Mouse (Mus musculus) left cerebral cortex, adult 8-10 months (tissue): Measurements from ENCODE around the gene Ankrd44. TPM values are rescaled to one million over a fixed set of nuclear protein-coding genes. Genes with fewer than 3 reads are reported as not detected.

Experiments used
- DNase-seq, 2 experiments: peaks; one replicate each; pipeline ENCODE4 v3.0.0; 2022; ENCODE audit warnings: low spot score in 2 of 2
- total RNA-seq, 4 experiments: library from RNA; stranded (reverse); gene quantifications; 2 replicates each; pipeline ENCODE4 v1.2.4; 2022

The Ankrd44 gene
- total RNA-seq, 4 experiments from 2014 or later = 19.2 to 26.4 (median 23.9) TPM

DNA sequence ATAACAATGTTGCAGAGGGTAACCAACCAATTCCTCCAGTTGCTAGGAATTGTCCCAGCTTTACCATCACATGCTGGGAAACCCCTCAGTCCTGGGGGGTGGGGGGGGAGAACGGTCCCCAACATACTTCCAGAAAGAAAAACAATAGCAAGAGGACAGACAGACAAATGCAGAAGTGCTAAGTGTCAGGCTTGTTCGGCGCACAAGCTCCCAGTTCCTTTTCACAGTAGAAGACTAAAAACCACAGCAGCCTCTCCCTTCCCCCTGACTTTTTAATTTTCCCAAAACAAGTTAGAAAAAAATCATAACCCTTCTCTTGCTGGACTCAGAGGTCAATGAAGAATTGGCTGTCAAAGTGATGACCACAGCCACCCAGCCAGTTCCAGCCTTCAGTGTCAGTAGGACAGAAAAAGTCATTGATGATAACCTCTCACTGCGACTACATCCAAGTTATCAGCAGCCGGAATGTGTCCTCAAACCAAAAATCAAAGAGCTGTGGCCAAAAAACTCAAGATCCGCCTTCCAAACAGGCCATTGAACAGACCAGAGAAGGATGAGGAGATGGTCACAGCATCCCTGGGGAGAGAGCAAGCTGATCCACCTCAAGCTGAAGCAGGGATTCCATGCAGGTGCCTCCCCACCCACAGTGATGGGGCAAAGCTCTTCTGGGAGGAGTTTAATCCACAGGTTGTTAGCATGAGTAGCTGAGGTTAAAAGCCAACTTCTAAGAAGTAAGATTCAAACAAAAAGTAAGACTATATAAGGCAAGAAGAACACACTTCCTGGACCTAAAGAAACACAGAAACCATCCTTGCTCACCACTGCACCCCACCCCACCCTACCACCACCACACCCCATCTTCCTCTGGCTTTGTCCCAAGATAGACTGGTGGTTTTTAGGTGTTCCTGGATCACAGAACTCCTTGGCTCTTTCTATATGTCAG is 2.5 kb downstream of the Ankrd44 start:
- DNase-seq = no peak

DNA sequence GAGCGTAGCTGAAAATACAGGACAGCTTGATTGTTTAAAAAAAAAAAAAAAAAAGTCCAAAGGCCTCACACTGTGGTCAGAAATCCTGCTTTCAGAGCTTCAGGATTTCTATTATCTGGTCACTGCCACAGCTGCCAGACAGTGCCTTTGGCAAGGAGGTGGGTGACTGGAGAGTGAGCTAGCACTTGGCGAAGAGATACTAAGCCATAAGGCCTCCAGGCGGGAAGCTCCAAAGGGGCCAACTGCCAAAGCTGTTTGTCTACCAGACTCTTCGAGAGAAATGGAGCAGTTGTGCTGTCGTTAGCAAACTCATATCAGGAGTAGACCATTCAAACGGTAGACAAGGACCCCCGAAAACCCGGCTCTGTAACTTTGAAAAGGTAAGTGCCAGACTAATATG is 3.5 kb downstream of the Ankrd44 start:
- no peak for DNase-seq

DNA sequence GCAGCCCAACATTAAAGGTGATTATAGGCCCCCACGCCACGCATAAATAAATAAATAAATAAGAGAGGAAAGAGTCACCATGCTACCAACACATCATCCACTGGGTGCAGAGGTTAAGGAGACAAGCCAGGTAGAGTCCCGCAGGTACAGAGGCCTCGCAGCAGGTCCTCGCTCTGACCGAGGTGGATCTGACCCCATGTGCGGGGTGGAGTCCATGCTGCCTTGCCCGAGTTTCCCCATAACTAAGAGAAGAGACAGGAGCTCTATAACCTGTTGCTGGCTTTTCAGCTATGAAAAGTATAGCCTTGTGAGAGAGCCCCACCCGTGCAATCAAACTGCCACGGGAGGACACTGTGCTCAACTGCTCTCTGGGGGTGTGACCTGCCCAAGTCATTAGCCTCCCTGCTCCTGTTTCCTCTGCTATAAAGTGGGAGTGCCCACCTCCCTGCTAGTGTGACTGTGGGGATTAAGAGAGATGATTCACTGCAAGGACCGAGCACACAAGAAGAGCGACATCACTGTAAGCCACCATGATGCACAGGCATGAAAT is 4.1 kb downstream of the Ankrd44 start:
- no peak for DNase-seq

- DNase-seq = no peak
Observed at GRCm38 (mm10) chr1:54920132-54920531, 6.1 kb downstream of the Ankrd44 start.

DNA sequence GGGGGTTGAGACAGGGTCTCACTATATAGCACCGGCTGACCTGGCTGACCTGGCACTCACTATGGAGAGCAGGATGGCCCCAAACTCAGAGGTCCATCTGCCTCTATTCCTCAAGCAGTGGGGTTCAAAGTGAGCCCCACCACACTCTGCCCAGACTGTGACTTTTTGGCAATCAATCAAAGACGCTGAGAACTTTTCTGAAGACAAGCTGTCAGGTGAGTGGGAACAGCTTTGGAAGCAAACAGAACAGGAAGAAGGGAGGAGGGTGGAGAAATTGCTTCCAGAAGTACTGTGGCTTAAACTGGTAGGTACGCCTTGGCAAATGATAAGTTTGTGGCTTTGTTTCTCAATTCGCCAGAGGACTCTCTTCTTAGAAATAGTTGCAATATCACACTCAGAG is 9.7 kb downstream of the Ankrd44 start:
- no peak for DNase-seq

- DNase-seq = no peak
Observed at GRCm38 (mm10) chr1:54914387-54914786, 11.8 kb downstream of the Ankrd44 start.

GRCm38 (mm10) chr1:54913379-54913873 is 12.8 kb downstream of the Ankrd44 start:
- no peak for DNase-seq

DNA sequence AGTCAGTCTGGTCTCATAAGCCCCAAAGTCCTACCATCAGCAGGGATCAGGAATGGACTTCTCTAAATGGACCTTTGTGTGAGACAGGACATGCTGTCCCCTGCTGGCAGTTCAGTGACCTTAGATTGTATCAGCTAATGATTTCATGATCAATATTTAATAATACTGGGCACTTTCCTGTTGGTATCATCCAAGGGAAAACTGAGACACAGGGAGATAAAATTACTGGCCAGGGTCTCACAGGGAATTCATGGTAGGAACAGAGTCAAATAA is 13.2 kb downstream of the Ankrd44 start:
- DNase-seq = no peak

DNA sequence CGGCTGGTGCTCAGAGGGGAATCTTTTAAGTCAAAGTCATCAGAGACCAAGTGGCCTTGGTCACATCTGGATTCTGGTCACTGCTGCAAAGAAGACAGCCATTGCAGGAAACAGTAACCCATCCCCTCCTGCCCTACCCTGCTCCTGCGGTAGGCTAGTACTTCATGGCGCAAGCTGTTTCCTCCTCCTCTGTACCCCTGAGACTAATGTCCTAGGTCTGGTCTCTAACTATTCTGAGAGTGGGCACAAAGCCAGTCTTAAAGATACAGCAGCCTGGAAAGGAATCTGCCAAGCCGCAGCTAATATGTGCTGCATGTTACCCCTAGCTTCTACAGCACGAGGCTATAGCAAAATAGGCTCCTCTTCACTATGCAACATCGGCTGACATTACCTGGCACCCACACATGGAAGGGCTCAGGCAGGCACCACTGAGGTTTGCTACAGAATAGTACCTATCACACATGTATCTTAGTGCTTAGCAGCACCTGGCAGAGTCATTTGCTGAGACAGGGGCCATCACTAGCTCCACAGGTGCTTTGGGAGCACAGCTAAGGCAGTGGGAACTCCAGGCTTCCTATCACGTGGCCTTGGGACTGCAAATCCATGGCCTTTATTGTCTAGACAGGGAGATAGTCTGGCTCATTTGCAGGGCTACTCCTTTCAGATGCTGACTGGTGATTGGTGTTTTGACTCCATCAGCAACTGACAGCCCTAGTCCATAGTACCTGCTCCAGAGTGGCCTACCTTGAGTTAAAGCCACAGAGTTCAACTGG is 13.7 kb downstream of the Ankrd44 start:
- no peak for DNase-seq

DNA sequence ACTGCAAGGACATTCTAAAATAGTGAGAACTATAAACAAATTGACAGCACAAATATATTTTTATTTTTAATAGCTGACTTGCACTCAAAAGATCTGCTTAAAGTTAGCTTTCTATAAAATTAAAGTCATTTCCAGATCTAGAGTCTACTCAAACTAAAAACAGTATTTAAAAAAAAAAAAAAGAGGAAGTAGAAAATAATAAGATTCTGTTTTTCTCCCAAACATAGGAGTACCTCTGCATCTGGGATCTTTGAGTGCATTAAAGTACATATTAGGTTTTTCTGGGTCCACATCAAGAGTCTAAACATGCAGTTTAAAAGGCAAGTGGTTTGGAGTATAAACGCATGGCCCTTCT is 15.0 kb downstream of the Ankrd44 start:
- DNase-seq = no peak

GRCm38 (mm10) chr1:54910489-54911255 is 15.5 kb downstream of the Ankrd44 start:
- DNase-seq = no peak

DNA sequence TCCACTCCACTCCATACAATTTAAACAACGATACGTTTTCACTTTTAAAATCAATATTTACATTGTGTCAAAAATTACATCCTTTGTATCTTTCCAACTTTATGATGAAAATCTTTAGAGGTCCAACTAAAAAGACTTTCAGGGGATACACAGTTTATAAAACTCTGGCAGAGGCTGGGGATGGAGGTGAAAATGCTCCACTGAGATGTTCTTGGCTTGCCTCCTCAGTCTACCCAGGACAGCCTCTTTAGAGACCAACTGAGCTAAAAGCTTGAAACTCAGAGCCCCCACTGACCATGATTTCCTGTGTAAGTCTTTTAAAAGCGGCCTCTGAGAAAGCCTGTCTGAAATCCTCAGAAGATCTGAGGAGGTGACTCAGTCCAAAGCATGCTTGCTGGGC is 17.4 kb downstream of the Ankrd44 start:
- DNase-seq = no peak

DNA sequence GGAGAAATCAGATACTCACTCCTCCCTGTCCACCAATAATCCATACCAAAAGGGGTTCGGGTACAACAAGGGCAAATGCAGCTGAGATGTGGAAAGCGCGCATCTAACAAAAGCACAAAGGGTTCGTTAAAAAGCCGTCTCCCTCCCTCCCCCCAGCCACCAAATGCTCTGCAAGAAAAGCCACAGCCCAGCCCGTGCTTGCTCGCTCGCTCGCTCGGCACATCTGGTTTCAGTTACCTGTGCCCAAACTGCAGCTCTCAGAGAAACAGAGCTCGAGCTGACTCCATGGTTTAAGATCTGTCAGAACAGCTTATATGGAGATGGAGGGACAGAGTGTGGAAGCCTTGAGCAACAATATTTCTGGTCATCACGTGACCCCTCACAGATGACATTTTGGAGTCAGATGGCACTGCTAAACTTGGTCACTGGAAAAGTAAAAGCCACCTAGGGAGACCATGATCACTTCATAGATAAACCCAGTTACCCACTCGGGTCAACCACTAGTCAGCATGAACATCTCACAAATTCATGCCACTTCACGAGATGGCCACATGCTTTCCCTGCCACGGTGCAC is 19.0 kb downstream of the Ankrd44 start:
- no peak for DNase-seq

DNA sequence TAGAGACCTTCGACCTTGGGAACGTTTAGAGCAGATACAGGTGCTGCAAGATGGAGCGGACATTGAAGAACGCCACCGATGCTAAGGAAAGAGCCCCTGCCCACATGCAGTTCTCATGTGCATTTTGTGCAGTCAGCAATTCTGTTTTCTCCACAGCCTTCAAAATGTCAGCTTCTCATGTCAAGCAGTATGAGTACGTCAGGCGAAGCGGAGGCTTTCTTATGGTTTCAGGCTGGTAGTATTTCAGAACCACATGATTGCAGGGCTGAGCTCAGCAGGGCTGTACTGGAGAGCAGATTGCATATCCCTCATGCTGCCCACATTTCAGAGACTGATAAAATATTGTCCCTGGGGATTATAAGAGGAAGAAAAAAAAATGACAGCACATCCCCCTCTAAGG is 19.9 kb downstream of the Ankrd44 start:
- no peak for DNase-seq

- DNase-seq = no peak
Observed at GRCm38 (mm10) chr1:54905632-54906031, 20.6 kb downstream of the Ankrd44 start.

DNA sequence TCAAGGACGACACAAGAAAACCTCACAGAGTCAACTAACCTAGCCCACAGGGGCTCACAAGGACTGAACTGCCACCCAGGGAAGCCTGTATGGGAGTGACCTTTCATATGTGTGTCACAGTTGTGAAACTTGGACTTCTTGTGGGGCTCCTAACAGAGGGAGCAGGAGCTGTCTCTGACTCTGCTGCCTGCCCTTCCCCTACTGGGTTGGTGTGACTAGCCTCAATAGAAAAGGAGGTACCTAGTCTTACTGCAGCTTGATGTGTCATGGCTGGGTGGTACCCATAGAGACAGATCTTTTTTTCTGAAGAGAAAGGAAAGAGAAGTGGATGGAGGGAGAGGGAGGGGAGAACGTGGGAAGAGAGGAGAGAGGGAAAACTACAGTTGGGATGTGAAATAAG is 22.0 kb downstream of the Ankrd44 start:
- DNase-seq = no peak

DNA sequence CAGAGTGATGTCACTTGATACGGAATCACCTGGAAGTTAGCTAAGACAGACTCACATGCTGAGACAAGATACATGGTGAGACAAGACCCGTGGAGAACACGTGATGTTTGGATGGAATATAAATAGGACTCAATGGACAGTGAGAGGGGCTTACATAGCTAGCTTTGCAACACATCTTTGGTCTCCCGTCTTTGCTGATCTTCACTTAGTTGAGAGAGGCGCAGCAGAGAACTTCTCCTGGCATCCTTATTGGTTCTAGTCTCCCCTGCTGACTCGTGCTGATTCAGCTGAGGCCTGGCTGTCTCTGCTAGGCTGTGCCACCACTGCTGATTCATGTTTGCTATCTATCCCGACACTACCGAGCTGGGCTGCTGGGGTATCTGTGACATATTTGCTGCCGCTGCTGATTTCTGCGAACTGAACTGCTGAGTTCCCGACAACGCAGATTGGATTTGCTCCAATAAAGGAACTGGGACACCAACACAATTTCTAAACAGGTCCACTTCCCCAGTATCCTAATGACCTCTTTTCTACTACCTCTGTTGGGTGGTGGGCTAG is 23.4 kb downstream of the Ankrd44 start:
- no peak for DNase-seq

DNA sequence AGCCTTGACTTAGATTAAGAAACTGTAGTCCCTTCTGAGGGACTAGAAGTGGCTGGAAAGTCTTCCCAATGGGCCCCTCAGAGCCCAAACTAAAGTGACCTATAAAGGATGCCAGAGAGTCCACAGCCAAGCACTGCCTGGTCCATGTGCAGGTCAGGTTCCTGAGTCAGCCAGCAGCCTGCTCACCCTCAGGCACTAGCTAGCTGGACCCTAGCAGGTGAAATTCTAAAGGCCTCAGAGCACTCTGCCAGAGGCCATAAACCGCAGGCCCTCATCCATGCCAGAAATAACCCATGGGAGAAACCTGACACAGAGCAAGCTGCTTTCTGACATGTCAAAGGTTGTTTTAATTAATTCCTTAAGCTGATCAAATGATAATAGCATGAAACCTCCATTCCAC is 25.1 kb downstream of the Ankrd44 start:
- no peak for DNase-seq

DNA sequence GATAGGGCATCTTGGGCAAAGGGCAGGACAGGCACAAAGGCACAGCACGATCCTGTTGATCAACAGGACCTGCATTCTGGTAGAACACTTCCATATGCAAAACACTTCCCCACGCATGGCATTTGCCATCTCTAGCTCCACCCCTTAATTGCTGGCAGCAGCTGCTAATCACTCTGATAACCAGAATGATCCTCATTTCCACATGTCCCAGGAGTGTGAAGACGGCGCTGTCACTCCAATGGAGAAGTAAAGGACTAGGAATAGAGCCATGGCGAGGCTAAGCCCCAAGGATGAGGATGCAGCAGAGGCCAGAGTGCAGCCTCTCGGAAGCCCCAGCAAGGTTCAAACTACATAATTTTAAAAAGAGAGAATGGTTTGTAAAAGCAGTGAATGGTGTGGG is 26.9 kb downstream of the Ankrd44 start:
- DNase-seq = no peak

DNA sequence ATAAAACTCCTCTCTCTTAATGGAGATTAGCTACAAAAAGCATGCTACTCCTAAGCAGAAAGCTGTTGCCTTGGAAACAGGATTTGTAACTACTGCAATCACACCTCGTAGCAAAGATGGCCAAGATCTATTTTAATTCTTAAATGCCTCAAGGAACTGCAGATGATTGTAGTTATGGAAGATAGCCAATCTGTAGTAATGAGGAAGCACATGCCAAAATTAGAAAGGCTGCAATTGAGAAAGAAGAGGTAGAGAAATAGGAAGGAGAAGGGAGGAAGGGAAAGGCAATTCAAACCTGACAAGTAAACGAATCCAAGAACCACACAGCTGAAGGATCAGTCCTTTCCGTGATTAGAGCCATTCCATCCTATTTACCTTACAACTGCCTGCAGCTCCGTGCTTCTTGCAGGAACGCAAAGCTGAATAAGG is 27.5 kb downstream of the Ankrd44 start:
- DNase-seq = peak in 1 of 2 experiments; percentile 49

- DNase-seq = no peak
Observed at GRCm38 (mm10) chr1:54897726-54898125, 28.5 kb downstream of the Ankrd44 start.
